Mouse (Mus musculus): ENCODE results near the gene Pced1b. TPM values are rescaled to one million over a fixed set of nuclear protein-coding genes. Genes with fewer than 3 reads are reported as not detected.
A peak's percentile ranks its signal among the peaks of the same experiment; 100 is the strongest.

The Pced1b gene
- polyA plus RNA-seq, 1 experiment from 2014 or later = 3.2 TPM

DNA sequence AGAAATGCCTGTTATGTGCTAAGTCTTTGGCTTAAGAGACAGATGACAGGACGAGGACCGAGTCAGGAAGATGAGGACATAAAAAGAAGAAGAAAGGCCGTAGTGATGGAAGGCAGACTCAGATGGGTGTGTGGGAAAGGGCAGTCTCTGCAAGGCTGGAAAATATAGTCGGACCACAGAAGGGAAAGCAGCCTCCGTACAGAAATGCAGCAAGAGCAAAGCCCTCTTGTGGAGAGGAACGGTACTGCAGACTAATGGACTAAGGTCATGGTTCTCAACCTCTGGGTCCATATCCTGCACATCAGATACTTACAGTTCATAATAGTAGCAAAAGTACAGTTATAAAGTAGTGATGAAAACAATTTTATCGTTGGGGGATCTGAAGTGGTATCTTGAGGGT lies 11.7 kb upstream of the Pced1b start:
- no peak overlapping the region for H3K9ac ChIP-seq (replicated peaks)
- 37% methylated on average over 7 of the region's 7 CpGs for WGBS
- ATAC-seq (ENCODE audit: low FRiP score, low read depth) = no peak
- no peaks in the 10 kb centered on the region for H3K27me3 ChIP-seq
- no peak overlapping the region for H3K27ac ChIP-seq (replicated peaks)
- H3K9me3 ChIP-seq = peaks cover 5% of the 10 kb centered on the region
- H3K4me3 ChIP-seq = no peak overlapping the region
- no peaks in the 10 kb centered on the region for H3K4me1 ChIP-seq
- H3K36me3 ChIP-seq = no peaks in the 10 kb centered on the region
- no peak overlapping the region for H3K4me2 ChIP-seq (replicated peaks)

DNA sequence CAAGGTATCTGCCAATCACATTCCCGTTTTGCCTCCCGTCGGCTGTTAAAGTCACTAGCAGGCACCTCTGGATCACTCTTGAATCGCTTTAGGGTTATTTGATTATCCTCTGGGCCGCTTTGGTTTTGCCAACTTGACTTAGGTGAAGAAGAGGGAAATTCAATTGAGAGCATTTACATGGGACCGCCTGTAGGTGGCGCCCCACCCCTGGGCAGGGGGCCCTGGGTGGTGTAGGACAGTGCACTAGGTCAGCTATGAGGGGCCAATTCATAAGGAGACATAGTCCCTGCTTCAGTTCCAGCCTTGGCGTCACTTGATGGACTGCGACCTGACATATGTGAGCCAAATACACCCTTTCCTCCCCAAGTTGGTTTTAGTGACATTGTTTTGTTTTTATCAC lies 10.0 kb upstream of the Pced1b start:
- ATAC-seq (ENCODE audit: low FRiP score, low read depth) = no peak
- H3K27ac ChIP-seq (replicated peaks) = no peak overlapping the region
- H3K9me3 ChIP-seq = no peaks in the 10 kb centered on the region
- H3K4me2 ChIP-seq (replicated peaks) = no peak overlapping the region
- 55% methylated on average over 9 of the region's 9 CpGs for WGBS
- H3K27me3 ChIP-seq = no peaks in the 10 kb centered on the region
- no peak overlapping the region for H3K9ac ChIP-seq (replicated peaks)
- no peaks in the 10 kb centered on the region for H3K36me3 ChIP-seq
- H3K4me1 ChIP-seq = no peaks in the 10 kb centered on the region
- H3K4me3 ChIP-seq = no peak overlapping the region

DNA sequence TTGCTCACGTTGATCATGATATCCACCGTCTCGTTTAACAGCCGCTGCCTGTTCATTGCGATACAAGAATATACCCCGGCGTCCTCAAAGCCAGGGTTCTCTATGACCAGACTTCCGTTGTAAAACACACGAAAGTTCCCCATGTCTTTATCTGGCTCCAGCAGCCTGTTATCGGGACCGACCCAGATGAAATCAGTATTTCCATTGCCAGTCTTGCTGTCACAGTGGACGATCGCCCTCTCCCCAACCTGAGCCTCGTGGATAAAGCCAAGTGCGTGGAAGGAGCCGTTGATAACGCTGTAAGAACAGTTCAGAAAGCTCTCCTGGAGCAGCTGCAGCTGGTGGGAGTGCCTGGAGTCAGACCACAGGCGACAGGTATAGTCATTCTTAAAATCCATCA lies 1.5 kb upstream of the Pced1b start:
- no peak overlapping the region for H3K4me3 ChIP-seq
- no peaks in the 10 kb centered on the region for H3K36me3 ChIP-seq
- H3K9me3 ChIP-seq = peaks cover 3% of the 10 kb centered on the region; the same call in 1 of the 2 replicates
- peaks cover 19% of the 10 kb centered on the region for H3K27me3 ChIP-seq
- no peak for ATAC-seq (ENCODE audit: low FRiP score, low read depth)
- 88% methylated on average over 18 of the region's 18 CpGs for WGBS
- H3K9ac ChIP-seq (replicated peaks) = no peak overlapping the region
- H3K4me1 ChIP-seq = peaks cover 16% of the 10 kb centered on the region; the same call in 1 of the 2 replicates
- no peak overlapping the region for H3K27ac ChIP-seq (replicated peaks)
- no peak overlapping the region for H3K4me2 ChIP-seq (replicated peaks)

DNA sequence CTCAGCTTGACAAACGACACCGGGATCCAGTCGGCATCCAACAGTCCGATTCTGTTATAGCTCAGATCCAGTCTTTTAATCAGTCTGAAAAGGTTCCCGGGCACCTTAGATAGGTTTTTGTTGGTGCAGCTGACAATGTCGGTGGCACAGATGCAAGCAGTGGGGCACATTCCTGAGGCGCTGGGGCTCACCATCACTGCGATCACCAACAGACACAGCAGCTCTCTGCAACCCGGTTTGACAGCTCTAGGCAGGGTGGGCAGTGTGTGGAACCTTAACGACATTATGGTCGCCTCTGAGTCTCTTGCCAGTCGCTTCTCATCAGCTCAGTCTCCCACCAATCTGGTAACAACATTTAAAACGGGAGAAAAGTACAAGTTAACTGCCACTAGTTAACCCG lies 651 bp upstream of the Pced1b start:
- Histone ChIP-seq H3K27ac (replicated peaks) (no peak overlapping the region), H3K9me3 (peaks cover 3% of the 10 kb centered on the region; the same call in 1 of the 2 replicates), H3K4me1 (peaks cover 16% of the 10 kb centered on the region; the same call in 1 of the 2 replicates), H3K4me3 (peak overlapping the region; percentile 81), H3K9ac (replicated peaks) (peak overlapping the region; percentile 84; the same call in 1 of the 2 replicates), H3K4me2 (replicated peaks) (peak overlapping the region; percentile 80), H3K36me3 (no peaks in the 10 kb centered on the region), H3K27me3 (peaks cover 19% of the 10 kb centered on the region)
- ATAC-seq (ENCODE audit: low FRiP score, low read depth) = no peak
- WGBS = 30% methylated on average over 14 of the region's 14 CpGs

DNA sequence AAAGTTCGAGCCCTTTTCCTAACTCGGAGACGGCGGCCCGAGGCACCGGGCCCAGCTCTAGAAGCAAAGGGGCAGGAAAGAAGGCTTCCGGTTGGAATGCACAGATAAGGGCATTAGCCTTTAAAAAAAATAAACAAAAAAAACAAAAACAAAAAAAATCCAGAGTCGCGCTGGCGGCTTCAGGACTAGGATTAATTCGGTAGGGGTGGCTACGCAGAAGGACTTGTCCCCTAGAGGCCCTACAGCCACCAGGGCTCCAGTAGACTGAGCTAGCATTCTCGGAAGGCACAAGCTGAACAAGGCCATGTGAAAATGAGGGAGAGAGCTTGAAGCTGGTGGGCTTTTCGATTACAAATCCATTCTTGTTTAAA lies 869 bp downstream of the Pced1b start:
- no peaks in the 10 kb centered on the region for H3K36me3 ChIP-seq
- peaks cover 16% of the 10 kb centered on the region; the same call in 1 of the 2 replicates for H3K4me1 ChIP-seq
- peak overlapping the region; percentile 80 for H3K4me2 ChIP-seq (replicated peaks)
- peak overlapping the region; percentile 84 for H3K9ac ChIP-seq (replicated peaks)
- H3K9me3 ChIP-seq = peaks cover 3% of the 10 kb centered on the region; the same call in 1 of the 2 replicates
- ATAC-seq (ENCODE audit: low FRiP score, low read depth) = no peak
- H3K27ac ChIP-seq (replicated peaks) = peak overlapping the region; percentile 75
- peaks cover 19% of the 10 kb centered on the region for H3K27me3 ChIP-seq
- WGBS = under 1% methylated on average over 14 of the region's 14 CpGs
- peak overlapping the region; percentile 81 for H3K4me3 ChIP-seq

DNA sequence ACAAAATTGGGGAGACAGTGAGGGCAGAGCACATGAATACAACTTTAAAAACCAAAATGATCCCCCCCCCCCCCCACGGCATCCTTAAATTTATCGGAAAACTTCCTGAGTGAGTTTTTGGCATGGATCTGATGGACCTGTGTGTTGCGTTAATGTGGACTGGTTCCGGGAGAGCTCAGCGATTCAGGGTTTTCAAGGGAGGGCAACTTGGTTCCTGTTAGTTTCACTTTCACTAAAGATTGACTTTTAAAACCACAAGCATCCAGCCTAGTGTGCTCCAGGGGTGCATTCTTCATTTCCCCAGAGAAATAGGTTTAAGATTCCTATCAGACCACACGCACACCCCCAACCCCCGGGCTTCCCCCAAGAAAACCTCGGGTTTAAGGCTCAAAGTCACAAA lies 1.4 kb downstream of the Pced1b start:
- H3K9ac ChIP-seq (replicated peaks) = 0 out of 2 replicates have a peak overlapping the region, but pooled peaks have one; percentile 2
- WGBS = 57% methylated on average over 8 of the region's 8 CpGs
- H3K4me2 ChIP-seq (replicated peaks) = peak overlapping the region; percentile 80
- H3K4me3 ChIP-seq = peak overlapping the region; percentile 81
- H3K27me3 ChIP-seq = peaks cover 19% of the 10 kb centered on the region
- peaks cover 3% of the 10 kb centered on the region; the same call in 1 of the 2 replicates for H3K9me3 ChIP-seq
- no peak for ATAC-seq (ENCODE audit: low FRiP score, low read depth)
- H3K4me1 ChIP-seq = peaks cover 16% of the 10 kb centered on the region; the same call in 1 of the 2 replicates
- no peak overlapping the region for H3K27ac ChIP-seq (replicated peaks)
- no peaks in the 10 kb centered on the region for H3K36me3 ChIP-seq

GRCm38 (mm10) chr15:97249322-97249721 lies 2.4 kb downstream of the Pced1b start:
- 92% methylated on average over 10 of the region's 10 CpGs for WGBS
- H3K4me1 ChIP-seq = peaks cover 16% of the 10 kb centered on the region; the same call in 1 of the 2 replicates

DNA sequence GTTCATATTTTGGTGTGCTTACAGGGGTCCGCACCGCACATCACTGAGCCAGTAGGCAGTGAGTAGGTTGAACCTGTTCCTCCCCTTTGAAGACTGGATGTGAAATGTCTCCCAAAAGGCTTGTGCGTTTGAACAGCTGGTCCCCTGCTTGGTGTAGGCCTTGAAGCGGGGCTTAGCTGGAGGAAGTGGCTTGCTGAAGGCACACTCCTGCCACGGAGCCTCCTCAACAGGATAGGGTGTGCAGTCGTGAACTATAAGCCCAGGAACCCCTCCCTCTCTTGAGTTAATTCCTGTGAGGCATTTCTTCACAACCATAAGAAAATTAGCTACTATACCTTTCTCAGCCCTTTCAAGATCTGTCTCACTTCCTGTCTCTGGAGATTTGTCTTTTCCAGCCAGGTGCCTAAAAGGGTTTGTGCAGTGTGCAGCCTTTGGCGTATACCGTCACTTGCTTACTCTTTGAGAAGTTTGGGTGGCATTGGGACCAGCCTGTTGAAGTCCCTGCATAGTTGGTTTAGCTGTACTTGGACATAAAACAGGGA lies 5.7 kb downstream of the Pced1b start:
- Histone ChIP-seq H3K4me3 (no peak overlapping the region), H3K36me3 (no peaks in the 10 kb centered on the region), H3K9me3 (peaks cover 3% of the 10 kb centered on the region; the same call in 1 of the 2 replicates), H3K27ac (replicated peaks) (no peak overlapping the region), H3K9ac (replicated peaks) (no peak overlapping the region), H3K27me3 (no peaks in the 10 kb centered on the region), H3K4me2 (replicated peaks) (no peak overlapping the region), H3K4me1 (0 out of 2 replicates have a peak, but pooled peaks cover 6% of the 10 kb centered on the region)
- ATAC-seq (ENCODE audit: low FRiP score, low read depth) = no peak
- WGBS = 81% methylated on average over 8 of the region's 8 CpGs

More at GRCm38 (mm10) chr15:97249322-97249721, 2.4 kb downstream of the Pced1b start:
- H3K36me3 ChIP-seq = no peaks in the 10 kb centered on the region
- peaks cover 3% of the 10 kb centered on the region; the same call in 1 of the 2 replicates for H3K9me3 ChIP-seq
- no peak overlapping the region for H3K4me3 ChIP-seq
- no peak overlapping the region for H3K27ac ChIP-seq (replicated peaks)
- H3K9ac ChIP-seq (replicated peaks) = no peak overlapping the region
- H3K27me3 ChIP-seq = peaks cover 19% of the 10 kb centered on the region
- no peak overlapping the region for H3K4me2 ChIP-seq (replicated peaks)
- ATAC-seq (ENCODE audit: low FRiP score, low read depth) = no peak

GRCm38 (mm10) chr15:97254375-97254774 lies 7.5 kb downstream of the Pced1b start:
- H3K36me3 ChIP-seq = no peaks in the 10 kb centered on the region
- peaks cover 3% of the 10 kb centered on the region; the same call in 1 of the 2 replicates for H3K9me3 ChIP-seq
- no peak overlapping the region for H3K9ac ChIP-seq (replicated peaks)
- no peaks in the 10 kb centered on the region for H3K4me1 ChIP-seq
- WGBS = 94% methylated on average over 4 of the region's 4 CpGs
- no peak overlapping the region for H3K4me3 ChIP-seq
- H3K27me3 ChIP-seq = no peaks in the 10 kb centered on the region
- H3K27ac ChIP-seq (replicated peaks) = no peak overlapping the region
- no peak overlapping the region for H3K4me2 ChIP-seq (replicated peaks)
- no peak for ATAC-seq (ENCODE audit: low FRiP score, low read depth)

DNA sequence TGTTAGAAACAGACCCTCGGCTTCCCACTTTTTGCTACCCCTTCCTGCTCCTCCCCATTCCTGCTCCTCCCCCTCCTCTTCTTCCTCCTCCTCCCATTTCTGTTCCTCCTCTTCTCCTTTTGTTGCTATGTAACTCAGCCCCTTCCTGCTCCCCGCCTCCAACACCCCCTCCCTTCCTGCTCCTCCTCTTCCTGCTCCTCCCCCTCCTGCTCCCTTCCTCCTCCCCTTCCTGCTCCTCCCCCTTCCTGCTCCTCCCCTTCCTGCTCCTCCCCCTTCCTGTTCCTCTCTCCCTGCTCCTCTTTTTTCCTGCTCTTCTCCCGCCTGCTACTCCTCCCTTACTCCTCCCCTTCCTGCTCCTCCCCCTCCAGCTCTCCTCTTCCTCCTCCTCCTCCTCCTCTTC lies 8.9 kb downstream of the Pced1b start:
- H3K9ac ChIP-seq (replicated peaks) = no peak overlapping the region
- no peaks in the 10 kb centered on the region for H3K27me3 ChIP-seq
- WGBS = 89% methylated on average over 3 of the region's 3 CpGs
- H3K4me3 ChIP-seq = no peak overlapping the region
- no peaks in the 10 kb centered on the region for H3K36me3 ChIP-seq
- H3K9me3 ChIP-seq = no peaks in the 10 kb centered on the region
- H3K4me2 ChIP-seq (replicated peaks) = no peak overlapping the region
- no peaks in the 10 kb centered on the region for H3K4me1 ChIP-seq
- H3K27ac ChIP-seq (replicated peaks) = no peak overlapping the region
- ATAC-seq (ENCODE audit: low FRiP score, low read depth) = no peak

DNA sequence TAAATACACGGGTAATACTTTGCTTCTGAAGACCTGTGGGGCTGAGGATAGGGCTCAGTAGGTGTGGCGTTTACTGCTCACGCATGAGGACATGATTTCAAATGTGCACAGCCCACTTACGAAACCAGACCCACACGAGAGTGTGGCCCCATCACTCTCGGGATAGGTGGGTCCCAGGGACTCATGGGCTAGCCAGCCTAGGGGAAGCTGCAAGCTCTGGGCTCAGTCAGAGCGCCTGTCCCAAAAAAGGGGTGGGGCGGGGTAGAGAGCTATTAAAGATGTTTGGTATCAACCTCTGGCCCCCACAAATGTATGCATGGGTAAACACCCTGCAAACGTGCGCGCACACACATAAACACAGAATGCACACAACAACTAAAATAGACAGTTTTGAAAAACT lies 9.5 kb downstream of the Pced1b start:
- no peaks in the 10 kb centered on the region for H3K9me3 ChIP-seq
- WGBS = 90% methylated on average over 11 of the region's 11 CpGs
- no peak overlapping the region for H3K4me3 ChIP-seq
- H3K27me3 ChIP-seq = no peaks in the 10 kb centered on the region
- H3K27ac ChIP-seq (replicated peaks) = no peak overlapping the region
- H3K4me2 ChIP-seq (replicated peaks) = no peak overlapping the region
- ATAC-seq (ENCODE audit: low FRiP score, low read depth) = no peak
- H3K9ac ChIP-seq (replicated peaks) = no peak overlapping the region
- no peaks in the 10 kb centered on the region for H3K4me1 ChIP-seq
- H3K36me3 ChIP-seq = no peaks in the 10 kb centered on the region

- Histone ChIP-seq H3K4me2 (replicated peaks) (no peak overlapping the region), H3K27ac (replicated peaks) (no peak overlapping the region), H3K9me3 (no peaks in the 10 kb centered on the region), H3K36me3 (no peaks in the 10 kb centered on the region), H3K4me1 (no peaks in the 10 kb centered on the region), H3K27me3 (no peaks in the 10 kb centered on the region), H3K4me3 (no peak overlapping the region), H3K9ac (replicated peaks) (no peak overlapping the region)
- WGBS = 82% methylated on average over 8 of the region's 8 CpGs
- ATAC-seq (ENCODE audit: low FRiP score, low read depth) = no peak
These were observed 10.4 kb downstream of the Pced1b start for GRCm38 (mm10) chr15:97257206-97257775.

Data from midbrain, embryonic 12.5 days (tissue).